7 mouse cellular contexts compared by ENCODE assay signal in the genomic region with DNA sequence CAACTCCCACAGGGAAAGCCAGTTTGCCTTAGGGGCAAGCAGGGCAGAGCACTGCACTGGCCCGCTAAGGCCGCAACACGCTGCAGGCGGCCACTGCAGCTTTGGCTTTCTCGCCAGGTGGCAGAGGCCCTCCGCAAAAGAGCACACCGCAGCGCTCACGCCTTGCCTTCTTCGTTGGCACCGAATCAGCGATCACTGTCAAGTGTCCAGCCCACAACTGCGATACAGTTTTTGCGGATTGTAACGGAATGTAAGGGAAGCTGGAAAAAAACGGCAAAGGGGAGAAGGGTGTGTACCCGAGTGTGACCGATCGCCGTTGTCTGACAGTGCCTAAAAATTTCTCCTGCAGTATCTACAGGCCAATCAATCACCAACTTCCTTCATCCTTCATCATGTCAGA. TPM values are rescaled to one million over a fixed set of nuclear protein-coding genes. Genes with fewer than 3 reads are reported as not detected.
A peak's percentile ranks its signal among the peaks of the same experiment; 100 is the strongest.
DNase-seq lines count a peak whose midpoint lies in the region; ATAC-seq and TF ChIP-seq lines count a peak whose summit lies in the region.

No protein-coding gene starts in this region.

- H3K4me1 ChIP-seq in lung, embryonic 16.5 days (replicated peaks; ENCODE audit: control insufficient read depth, insufficient read depth, low read length) = peaks cover 5% of the 10 kb centered on the region
- H3K4me1 ChIP-seq in cerebellum, adult 2 months (ENCODE audit: control insufficient read depth, insufficient read depth, low read length) = peaks cover 8% of the 10 kb centered on the region; the same call in 1 of the 2 replicates
- peaks cover 33% of the 10 kb centered on the region for H3K4me1 ChIP-seq in forebrain, embryonic 15.5 days
- peaks cover 9% of the 10 kb centered on the region; the same call in 1 of the 2 replicates for H3K4me1 ChIP-seq in limb, embryonic 12.5 days (replicated peaks)
- H3K4me1 ChIP-seq in olfactory bulb, adult 2 months (ENCODE audit: control insufficient read depth, insufficient read depth, low read length) = peaks cover 8% of the 10 kb centered on the region

- no peak for DNase-seq in lung, postnatal 10 days
- DNase-seq in cerebellum, adult 2 months = peak; percentile 81 to 85
- no peak for DNase-seq in gastrocnemius, adult 8-10 months (ENCODE audit: low spot score in 2 of 2)

- WGBS in lung, embryonic 16.5 days = 2% methylated on average over 20 of the region's 20 CpGs
- WGBS in cerebellum, adult 2 months = 1% methylated on average over 20 of the region's 20 CpGs
- WGBS in forebrain, embryonic 15.5 days = 2% methylated on average over 20 of the region's 20 CpGs
- under 1% methylated on average over 20 of the region's 20 CpGs for WGBS in limb, embryonic 12.5 days
- 11% methylated on average over 20 of the region's 20 CpGs for WGBS in olfactory bulb, adult 2 months

- TF ChIP-seq CTCF in cerebellum, adult 2 months (IDR thresholded peaks at IDR 0.05; ENCODE audit: borderline replicate concordance, insufficient read depth, low read depth, low read length) = peak; percentile 30; the same call in 1 of the 2 replicates
- TF ChIP-seq CTCF in olfactory bulb, adult 2 months (IDR thresholded peaks at IDR 0.05; ENCODE audit: insufficient read depth, low read depth, low read length) = no peak

- peaks cover 41% of the 10 kb centered on the region for H3K27me3 ChIP-seq in lung, embryonic 16.5 days (ENCODE audit: control insufficient read depth, insufficient read depth, low read depth, low read length)
- no peaks in the 10 kb centered on the region for H3K27me3 ChIP-seq in cerebellum, adult 2 months (ENCODE audit: control insufficient read depth, insufficient read depth, low read length)
- H3K27me3 ChIP-seq in forebrain, embryonic 15.5 days = 0 out of 2 replicates have a peak, but pooled peaks cover 2% of the 10 kb centered on the region
- H3K27me3 ChIP-seq in limb, embryonic 12.5 days = peaks cover 43% of the 10 kb centered on the region

- H3K27ac ChIP-seq in lung, embryonic 16.5 days (ENCODE audit: low read length) = no peak overlapping the region
- peak overlapping the region; percentile 90 for H3K27ac ChIP-seq in cerebellum, adult 2 months (ENCODE audit: insufficient read depth, low read length)
- peak overlapping the region; percentile 85 for H3K27ac ChIP-seq in forebrain, embryonic 15.5 days (replicated peaks)
- no peak overlapping the region for H3K27ac ChIP-seq in limb, embryonic 12.5 days
- no peak overlapping the region; the same call in 1 of the 2 replicates for H3K27ac ChIP-seq in olfactory bulb, adult 2 months (ENCODE audit: insufficient read depth, low read depth, low read length)

- H3K36me3 ChIP-seq in lung, embryonic 16.5 days (ENCODE audit: control insufficient read depth, insufficient read depth, low read length) = no peaks in the 10 kb centered on the region
- H3K36me3 ChIP-seq in forebrain, embryonic 15.5 days = no peaks in the 10 kb centered on the region
- H3K36me3 ChIP-seq in limb, embryonic 12.5 days = no peaks in the 10 kb centered on the region

- no peaks in the 10 kb centered on the region for H3K9me3 ChIP-seq in lung, embryonic 16.5 days (ENCODE audit: control insufficient read depth, low read length)
- H3K9me3 ChIP-seq in forebrain, embryonic 15.5 days = no peaks in the 10 kb centered on the region
- no peaks in the 10 kb centered on the region for H3K9me3 ChIP-seq in limb, embryonic 12.5 days

- H3K4me2 ChIP-seq in lung, embryonic 16.5 days (ENCODE audit: low read depth, low read length) = peak overlapping the region; percentile 99
- peak overlapping the region; percentile 69 for H3K4me2 ChIP-seq in forebrain, embryonic 15.5 days (replicated peaks)
- peak overlapping the region; percentile 90 for H3K4me2 ChIP-seq in limb, embryonic 12.5 days

- ATAC-seq in lung, embryonic 16.5 days (ENCODE audit: low read depth) = no peak
- peak; percentile 33 for ATAC-seq in forebrain, embryonic 15.5 days (replicated peaks)
- ATAC-seq in limb, embryonic 12.5 days (ENCODE audit: insufficient number of reproducible peaks, insufficient read depth, low FRiP score, low TSS enrichment, low read depth) = peak; percentile 4; the same call in 1 of the 2 replicates

- TF ChIP-seq POLR2A in cerebellum, adult 2 months (IDR thresholded peaks at IDR 0.05; ENCODE audit: borderline replicate concordance, insufficient read depth, low read length) = 0 out of 2 replicates have a peak, but pooled peaks have one; percentile 27
- no peak for TF ChIP-seq POLR2A in olfactory bulb, adult 2 months (IDR thresholded peaks at IDR 0.05; ENCODE audit: insufficient read depth, low read depth, low read length)

- peak overlapping the region; percentile 66 for H3K4me3 ChIP-seq in lung, embryonic 16.5 days (ENCODE audit: low read length)
- peak overlapping the region; percentile 100 for H3K4me3 ChIP-seq in cerebellum, adult 2 months (replicated peaks; ENCODE audit: insufficient read depth, low read depth, low read length)
- peak overlapping the region; percentile 82 for H3K4me3 ChIP-seq in forebrain, embryonic 15.5 days
- peak overlapping the region; percentile 73 for H3K4me3 ChIP-seq in limb, embryonic 12.5 days (replicated peaks)
- peak overlapping the region; percentile 98 for H3K4me3 ChIP-seq in olfactory bulb, adult 2 months (ENCODE audit: insufficient read depth, low read depth, low read length)

- no peak overlapping the region for H3K9ac ChIP-seq in lung, embryonic 16.5 days (ENCODE audit: low read length)
- H3K9ac ChIP-seq in forebrain, embryonic 15.5 days (replicated peaks) = peak overlapping the region; percentile 71
- no peak overlapping the region; the same call in 1 of the 2 replicates for H3K9ac ChIP-seq in limb, embryonic 12.5 days (replicated peaks)

RNA-seq across cellular contexts. Expression of a gene that starts 0.7 kb away (rescaled TPM):
- polyA plus RNA-seq in lung, embryonic 16.5 days (2015; fragmentation: Nextera tagmentation; extraction: Ambion mirVana) = 0.41 and 0.94 TPM in 2 replicates
- polyA plus RNA-seq in cerebellum, adult 2 months (2012; rRNA removed) = 276 and 283 TPM in 2 replicates
- polyA plus RNA-seq in forebrain, embryonic 15.5 days (2015; fragmentation: Nextera tagmentation; extraction: Ambion mirVana) = 42.8 and 47.1 TPM in 2 replicates
- polyA plus RNA-seq in limb, embryonic 12.5 days (2016; fragmentation: Nextera tagmentation; extraction: Ambion mirVana) = 1.1 and 1.8 TPM in 2 replicates
- polyA plus RNA-seq in olfactory bulb, adult 2 months (2012; ENCODE audit: insufficient read depth, insufficient read length, low replicate concordance, missing spikeins) = not detected in 2 replicates
- total RNA-seq in gastrocnemius, adult 8-10 months (2022) = 1 to 10 TPM; 2.6 to 5.1 (median 4.2) TPM

RNA-seq across cellular contexts. Expression of a gene that starts 1.1 kb away (rescaled TPM):
- 13.4 and 16.7 TPM in 2 replicates for polyA plus RNA-seq in lung, embryonic 16.5 days (2015; fragmentation: Nextera tagmentation; extraction: Ambion mirVana)
- polyA plus RNA-seq in cerebellum, adult 2 months (2012; rRNA removed) = 143 and 148 TPM in 2 replicates
- polyA plus RNA-seq in forebrain, embryonic 15.5 days (2015; fragmentation: Nextera tagmentation; extraction: Ambion mirVana) = 34.8 and 35.2 TPM in 2 replicates
- 23.8 and 25.5 TPM in 2 replicates for polyA plus RNA-seq in limb, embryonic 12.5 days (2016; fragmentation: Nextera tagmentation; extraction: Ambion mirVana)
- polyA plus RNA-seq in olfactory bulb, adult 2 months (2012; ENCODE audit: insufficient read depth, insufficient read length, low replicate concordance, missing spikeins) = 152 and 197 TPM in 2 replicates
- 100 to 1,000 TPM; 270 to 449 (median 334) TPM for total RNA-seq in gastrocnemius, adult 8-10 months (2022)

Comparison
In these comparisons a context has a peak if more than half of its experiments do, and no peak if none do; other contexts are left out.
1. H3K27ac ChIP-seq: peak in cerebellum, adult 2 months (single experiment) and forebrain, embryonic 15.5 days (single experiment); none in lung, embryonic 16.5 days (single experiment), limb, embryonic 12.5 days (single experiment) and olfactory bulb, adult 2 months (single experiment).
2. DNase-seq: peak in cerebellum, adult 2 months (2 of 2); none in lung, postnatal 10 days (single experiment) and gastrocnemius, adult 8-10 months (0 of 2).
3. RNA of a gene that starts 0.7 kb away (polyA plus RNA-seq): 276 to 283 TPM in cerebellum, adult 2 months and 42.8 to 47.1 TPM in forebrain, embryonic 15.5 days; 1.1 to 1.8 TPM in limb, embryonic 12.5 days, 0.41 to 0.94 TPM in lung, embryonic 16.5 days and not detected in olfactory bulb, adult 2 months; every median in the first group is over 10 times any median in the second.
4. Peak in every context shown above with its lines, with median percentiles within 50 percentile points of each other: H3K4me2 ChIP-seq and H3K4me3 ChIP-seq.